Mouse (Mus musculus): Measurements from ENCODE around the gene Paqr8. TPM values are rescaled to one million over a fixed set of nuclear protein-coding genes. Genes with fewer than 3 reads are reported as not detected.

Gene Paqr8
- polyA plus RNA-seq, 1 experiment from 2014 or later, result 9.3 TPM

Other genes starting within 250 kb of the Paqr8 start
- not detected in 2 replicates for gene Il17a, start 159.7 kb upstream of the Paqr8 start, polyA plus RNA-seq (2014; fragmentation: Nextera tagmentation; extraction: Ambion mirVana)
- gene Il17f, start 100.0 kb upstream of the Paqr8 start, polyA plus RNA-seq (2014; fragmentation: Nextera tagmentation; extraction: Ambion mirVana), result 0.43 and 0.51 TPM in 2 replicates
- 234 and 261 TPM in 2 replicates for gene Mcm3, start 70.3 kb upstream of the Paqr8 start, polyA plus RNA-seq (2014; fragmentation: Nextera tagmentation; extraction: Ambion mirVana)
- 2.1 and 2.9 TPM in 2 replicates for gene Efhc1, start 61.0 kb downstream of the Paqr8 start, polyA plus RNA-seq (2014; fragmentation: Nextera tagmentation; extraction: Ambion mirVana)
- gene Tram2, start 188.6 kb downstream of the Paqr8 start, polyA plus RNA-seq (2014; fragmentation: Nextera tagmentation; extraction: Ambion mirVana), result 6.2 and 6.8 TPM in 2 replicates